Mouse (Mus musculus) heart, postnatal 0 days (tissue): ENCODE measurements at regions not wholly inside any gene's neighbourhood (a gene's known extent, or its start where the extent isn't known, plus 50 kb on each side); places are given as distances from the start of the nearest gene placed in this dataset.

Source experiments
- ATAC-seq: fragments of 200-750 bp; cut with Nextera tagmentation; 2 replicates; pipeline ENCODE4 v1.8.0; 2017; ENCODE audit warnings: low read depth, moderate number of reproducible peaks, moderate library complexity; ENCODE audit not compliant: insufficient read depth
- DNase-seq: peaks from one replicate; pipeline ENCODE4 v3.0.0-alpha.2; 2016; ENCODE audit warnings: low spot score
- H3K27ac ChIP-seq: fragments of 300-500 bp; sonication (generic); 2 replicates; pipeline ENCODE4 v1.5.1; 2014; ENCODE audit warnings: low read depth, mild to moderate bottlenecking
- H3K27me3 ChIP-seq: fragments of 300-500 bp; sonication (generic); 2 replicates; pipeline ENCODE4 v1.6.1; 2014; ENCODE audit warnings: low read length, mixed read lengths; ENCODE audit not compliant: control insufficient read depth, insufficient read depth
- H3K36me3 ChIP-seq: fragments of 300-500 bp; sonication (generic); replicated peaks from 2 replicates; pipeline ENCODE4 v1.6.1; 2014; ENCODE audit warnings: low read length, mixed read lengths; ENCODE audit not compliant: control insufficient read depth, insufficient read depth
- H3K4me1 ChIP-seq: fragments of 300-500 bp; sonication (generic); 2 replicates; pipeline ENCODE4 v1.6.1; 2014; ENCODE audit warnings: antibody characterized with exemption; ENCODE audit not compliant: control insufficient read depth, insufficient read depth
- H3K4me2 ChIP-seq: fragments of 300-500 bp; sonication (generic); 2 replicates; pipeline ENCODE4 v1.6.1; 2014; ENCODE audit warnings: low read depth, mild to moderate bottlenecking, low read length, moderate library complexity
- H3K4me3 ChIP-seq: fragments of 300-500 bp; sonication (generic); 2 replicates; pipeline ENCODE4 v1.5.1; 2014; ENCODE audit warnings: low read depth, low read length
- H3K9ac ChIP-seq: fragments of 300-500 bp; sonication (generic); replicated peaks from 2 replicates; pipeline ENCODE4 v1.6.1; 2014; ENCODE audit warnings: low read depth, low read length, mixed read lengths
- H3K9me3 ChIP-seq: fragments of 300-500 bp; sonication (generic); replicated peaks from 2 replicates; pipeline ENCODE4 v1.6.1; 2016; ENCODE audit warnings: low read length; ENCODE audit not compliant: control insufficient read depth
- CTCF ChIP-seq: IDR thresholded peaks from 2 replicates; pipeline ENCODE4 v1.5.1; 2016; ENCODE audit warnings: antibody characterized with exemption, control low read depth, low read depth
- EP300 ChIP-seq: IDR thresholded peaks from 2 replicates; pipeline ENCODE4 v1.6.1; 2016; ENCODE audit warnings: antibody characterized with exemption, low read depth
- WGBS: fragments of 180-500 bp; shearing (Covaris S2); extraction: QIAGEN DNeasy Blood & Tissue Kit; methylation state at CpG from one replicate; pipeline ENCODE4 v1.1.7; 2014; 5-methylcytosine and 5-hydroxymethylcytosine counted together

GRCm38 (mm10) chr11:110716369-110716768, 251.5 kb upstream of the Kcnj16 start:
- no peak overlapping the region for H3K27ac ChIP-seq
- H3K27me3 ChIP-seq = no peaks in the 10 kb centered on the region
- H3K9me3 ChIP-seq = no peaks in the 10 kb centered on the region
- no peak overlapping the region for H3K4me2 ChIP-seq
- TF ChIP-seq EP300 (no peak), CTCF (no peak)
- DNase-seq = no peak
- H3K9ac ChIP-seq = no peak overlapping the region
- no peak for ATAC-seq
- no peaks in the 10 kb centered on the region for H3K36me3 ChIP-seq
- H3K4me1 ChIP-seq = no peaks in the 10 kb centered on the region
- 44% methylated on average over 1 of the region's 1 CpGs for WGBS
- no peak overlapping the region for H3K4me3 ChIP-seq

GRCm38 (mm10) chr11:110722701-110723100, 245.1 kb upstream of the Kcnj16 start:
- Histone ChIP-seq H3K4me1 (no peaks in the 10 kb centered on the region), H3K9me3 (no peaks in the 10 kb centered on the region), H3K4me2 (no peak overlapping the region), H3K27me3 (no peaks in the 10 kb centered on the region), H3K4me3 (no peak overlapping the region), H3K27ac (no peak overlapping the region), H3K36me3 (no peaks in the 10 kb centered on the region), H3K9ac (no peak overlapping the region)
- TF ChIP-seq EP300 = no peak
- no peak for TF ChIP-seq CTCF
- WGBS = 70% methylated on average over 5 of the region's 5 CpGs
- no peak for ATAC-seq
- no peak for DNase-seq

DNA sequence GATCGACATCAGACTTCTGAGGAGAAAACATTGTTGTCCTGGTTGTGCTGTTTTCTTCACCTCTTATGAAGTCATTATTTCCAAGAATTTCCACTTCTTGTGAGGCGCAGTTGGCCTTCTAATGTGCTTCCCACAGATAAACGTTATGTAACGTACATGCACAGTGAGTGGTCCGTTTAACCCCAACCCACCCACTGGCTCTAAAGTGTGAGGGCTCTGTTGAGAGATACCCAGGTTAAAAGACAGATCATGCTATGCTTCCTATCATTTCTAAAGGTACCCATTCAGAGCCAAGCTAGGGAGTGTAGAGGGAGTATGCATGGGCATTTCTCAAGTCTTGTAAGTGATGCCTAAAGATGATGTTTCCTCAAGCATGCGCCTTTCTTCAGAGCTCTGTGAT, 243.9 kb upstream of the Kcnj16 start:
- 78% methylated on average over 6 of the region's 6 CpGs for WGBS
- Histone ChIP-seq H3K27ac (no peak overlapping the region), H3K4me3 (no peak overlapping the region), H3K36me3 (no peaks in the 10 kb centered on the region), H3K9me3 (no peaks in the 10 kb centered on the region), H3K9ac (no peak overlapping the region), H3K4me2 (no peak overlapping the region), H3K4me1 (no peaks in the 10 kb centered on the region), H3K27me3 (no peaks in the 10 kb centered on the region)
- no peak for ATAC-seq
- DNase-seq = no peak
- TF ChIP-seq EP300 = no peak
- no peak for TF ChIP-seq CTCF

DNA sequence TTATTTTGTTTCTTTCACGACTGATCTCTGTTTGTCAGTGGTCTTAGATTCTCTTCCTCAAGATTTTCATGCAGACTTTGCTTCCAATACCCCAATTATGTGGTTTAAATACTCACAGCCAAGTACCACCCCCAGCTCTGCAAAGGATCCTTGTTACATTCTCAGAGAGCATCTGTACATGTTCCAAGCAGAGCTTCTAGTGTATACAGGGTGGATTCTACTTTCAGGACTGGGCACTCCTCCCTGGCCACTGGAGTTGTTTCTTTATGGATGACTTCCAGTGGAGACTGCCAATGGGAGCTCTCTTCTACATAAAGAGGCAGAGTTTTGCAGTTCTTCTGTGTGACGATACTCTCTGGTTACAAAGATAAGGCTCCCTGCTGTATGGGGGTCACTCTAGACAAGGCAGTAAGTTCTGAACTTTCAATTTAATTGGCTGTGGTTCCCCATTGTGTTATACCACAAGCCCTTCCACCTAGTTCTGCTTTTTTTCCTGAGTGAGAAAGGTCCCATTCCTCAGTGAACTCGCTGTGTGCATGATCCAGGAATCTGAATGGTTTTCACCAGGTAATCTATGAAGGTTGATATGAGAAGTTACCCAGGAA, 240.4 kb upstream of the Kcnj16 start:
- TF ChIP-seq EP300 (no peak), CTCF (no peak)
- 59% methylated on average over 3 of the region's 3 CpGs for WGBS
- no peak overlapping the region for H3K9ac ChIP-seq

DNA sequence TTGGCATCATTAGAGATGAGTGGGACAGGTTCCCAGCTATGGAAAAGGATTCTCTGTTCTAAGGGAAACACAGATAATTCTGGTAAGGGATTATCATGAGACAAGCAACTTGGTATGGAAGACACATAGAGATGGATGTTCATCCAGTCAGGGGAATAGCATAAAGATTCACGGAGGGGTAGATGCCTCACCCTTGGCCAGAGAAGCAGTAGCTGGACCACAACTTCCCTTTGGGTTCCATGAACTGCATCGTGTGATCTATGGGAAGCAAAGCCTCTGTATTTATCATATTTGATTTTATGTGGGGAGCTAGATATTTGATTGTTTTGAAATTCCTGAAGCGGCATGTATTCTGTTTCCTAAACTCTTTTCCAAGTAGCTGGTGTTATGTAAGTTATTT, 236.3 kb upstream of the Kcnj16 start:
- Histone ChIP-seq H3K4me2 (no peak overlapping the region), H3K4me1 (no peaks in the 10 kb centered on the region), H3K9me3 (no peaks in the 10 kb centered on the region), H3K27me3 (no peaks in the 10 kb centered on the region), H3K36me3 (no peaks in the 10 kb centered on the region), H3K9ac (no peak overlapping the region), H3K27ac (no peak overlapping the region), H3K4me3 (no peak overlapping the region)
- no peak for TF ChIP-seq CTCF
- no peak for TF ChIP-seq EP300
- ATAC-seq = no peak
- DNase-seq = no peak
- 72% methylated on average over 3 of the region's 3 CpGs for WGBS

More for the DNA sequence above, 240.4 kb upstream of the Kcnj16 start:
- Histone ChIP-seq H3K9me3 (no peaks in the 10 kb centered on the region), H3K4me2 (no peak overlapping the region), H3K4me1 (no peaks in the 10 kb centered on the region), H3K36me3 (no peaks in the 10 kb centered on the region), H3K27ac (no peak overlapping the region), H3K4me3 (no peak overlapping the region), H3K27me3 (no peaks in the 10 kb centered on the region)
- no peak for DNase-seq
- ATAC-seq = no peak

- no peak overlapping the region for H3K27ac ChIP-seq
- H3K4me3 ChIP-seq = no peak overlapping the region
- H3K9ac ChIP-seq = no peak overlapping the region
- ATAC-seq = no peak
- H3K27me3 ChIP-seq = no peaks in the 10 kb centered on the region
- TF ChIP-seq CTCF (no peak), EP300 (no peak)
- H3K4me2 ChIP-seq = no peak overlapping the region
- DNase-seq = no peak
- no peaks in the 10 kb centered on the region for H3K36me3 ChIP-seq
- no peaks in the 10 kb centered on the region for H3K9me3 ChIP-seq
- H3K4me1 ChIP-seq = no peaks in the 10 kb centered on the region
Observed at GRCm38 (mm10) chr11:110774128-110774527, 193.7 kb upstream of the Kcnj16 start.
